Mouse (Mus musculus) spleen, adult 2 months (tissue): ENCODE measurements around the gene Mroh3.

Experiments
- CTCF ChIP-seq: fragments of 200-500 bp; IDR thresholded peaks from 2 replicates; pipeline ENCODE4 v1.5.1; 2011; ENCODE audit warnings: mild to moderate bottlenecking, inconsistent platforms; ENCODE audit not compliant: insufficient read depth, insufficient read length, insufficient replicate concordance; ENCODE audit errors: extremely low read depth
- POLR2A ChIP-seq: fragments of 200-500 bp; IDR thresholded peaks from 2 replicates; pipeline ENCODE4 v1.6.1; 2011; ENCODE audit warnings: low read depth, low read length, inconsistent platforms

DNA sequence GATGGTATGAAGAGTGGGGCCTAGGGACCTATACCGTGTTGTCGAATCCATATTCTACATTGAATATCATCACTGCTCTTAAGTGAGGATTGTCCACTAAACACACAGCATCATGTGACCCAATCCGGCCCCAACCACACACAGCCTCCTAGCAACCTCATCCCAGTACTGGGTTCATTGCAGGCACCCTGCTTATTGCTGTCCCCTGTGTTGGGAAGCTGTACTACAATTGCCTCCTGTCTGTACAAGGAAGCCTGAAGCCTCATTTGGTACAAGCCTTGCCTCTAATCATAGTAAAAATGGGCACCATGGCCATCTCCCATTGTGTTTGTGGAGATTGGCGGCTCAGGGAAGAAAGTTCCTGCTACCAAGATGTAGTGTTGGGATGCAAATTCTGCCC lies 56.3 kb downstream of the Mroh3 start:
- TF ChIP-seq CTCF (no peak), POLR2A (no peak)
